Mouse (Mus musculus) midbrain, embryonic 13.5 days (tissue): ENCODE results near the gene Snx33. TPM values are rescaled to one million over a fixed set of nuclear protein-coding genes. Genes with fewer than 3 reads are reported as not detected.
"Not testable (repeated sequence)": the region's sequence is repeated elsewhere in the genome, so short reads cannot be mapped to it uniquely, and the experiment has no call there.

ENCODE experiments used
- ATAC-seq: fragments of 200-750 bp; cut with Nextera tagmentation; 2 replicates; pipeline ENCODE4 v1.8.0; 2017; ENCODE audit warnings: mild to moderate bottlenecking, moderate TSS enrichment, moderate library complexity
- H3K27ac ChIP-seq: fragments of 300-500 bp; sonication (generic); 2 replicates; pipeline ENCODE4 v1.5.1; 2015; ENCODE audit warnings: inconsistent platforms, mild to moderate bottlenecking, moderate library complexity
- H3K27me3 ChIP-seq: fragments of 300-500 bp; sonication (generic); 2 replicates; pipeline ENCODE4 v1.6.1; 2015; ENCODE audit warnings: mild to moderate bottlenecking, inconsistent platforms
- H3K36me3 ChIP-seq: fragments of 300-500 bp; sonication (generic); 2 replicates; pipeline ENCODE4 v1.6.1; 2015; ENCODE audit warnings: mild to moderate bottlenecking, inconsistent platforms
- H3K4me1 ChIP-seq: fragments of 300-500 bp; sonication (generic); replicated peaks from 2 replicates; pipeline ENCODE4 v1.6.1; 2015; ENCODE audit warnings: inconsistent platforms
- H3K4me2 ChIP-seq: fragments of 300-500 bp; sonication (generic); replicated peaks from 2 replicates; pipeline ENCODE4 v1.6.1; 2015; ENCODE audit warnings: moderate library complexity, mild to moderate bottlenecking, inconsistent platforms
- H3K4me3 ChIP-seq: fragments of 300-500 bp; sonication (generic); replicated peaks from 2 replicates; pipeline ENCODE4 v1.5.1; 2015; ENCODE audit warnings: mild to moderate bottlenecking, inconsistent platforms
- H3K9ac ChIP-seq: fragments of 300-500 bp; sonication (generic); replicated peaks from 2 replicates; pipeline ENCODE4 v1.6.1; 2015; ENCODE audit warnings: mild to moderate bottlenecking, inconsistent platforms
- H3K9me3 ChIP-seq: fragments of 300-500 bp; sonication (generic); 2 replicates; pipeline ENCODE4 v1.6.1; 2016; ENCODE audit warnings: mild to moderate bottlenecking, inconsistent platforms
- WGBS: fragments of 180-500 bp; shearing (Covaris S2); methylation state at CpG from one replicate; pipeline ENCODE4 v1.1.7; 2015; 5-methylcytosine and 5-hydroxymethylcytosine counted together
- polyA plus RNA-seq: library from polyadenylated mRNA; unstranded; fragments of >200 nt; fragmentation: Nextera tagmentation; extraction: Ambion mirVana; gene quantifications from 2 replicates; pipeline ENCODE4 v1.2.1, GENCODE M21; 2015

The Snx33 gene
- polyA plus RNA-seq, 1 experiment from 2014 or later, result 3.1 TPM

GRCm38 (mm10) chr9:56947481-56947880, 19.3 kb upstream of the Snx33 start:
- not testable (repeated sequence) for ATAC-seq, H3K4me2 ChIP-seq, H3K27me3 ChIP-seq, H3K9me3 ChIP-seq, H3K36me3 ChIP-seq, H3K27ac ChIP-seq, H3K4me3 ChIP-seq, H3K9ac ChIP-seq
- 22% methylated on average over 3 of the region's 3 CpGs for WGBS
- H3K4me1 ChIP-seq, result peaks cover 15% of the 10 kb centered on the region

DNA sequence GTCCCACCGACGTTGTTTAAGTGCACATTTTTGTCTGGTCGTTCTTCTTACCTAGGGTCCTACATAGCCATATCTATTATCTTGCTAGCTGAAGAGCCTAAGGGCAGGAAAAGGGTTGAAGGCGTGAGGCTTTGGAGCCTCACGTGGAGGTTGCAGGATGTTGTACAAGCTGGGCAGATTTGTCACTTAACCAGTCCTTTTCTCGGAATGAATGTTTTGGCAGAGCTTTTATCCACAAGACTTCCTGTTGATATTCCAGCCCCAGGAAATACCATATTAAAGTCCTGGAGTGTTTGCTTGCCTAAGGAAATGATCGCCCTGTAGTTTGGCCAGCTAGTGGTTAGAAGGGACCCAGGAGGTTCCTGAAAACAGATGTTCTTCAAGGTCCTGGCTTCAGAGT, 10.2 kb upstream of the Snx33 start:
- Histone ChIP-seq H3K9me3 (no peaks in the 10 kb centered on the region), H3K4me2 (peak overlapping the region; percentile 90), H3K4me3 (peak overlapping the region; percentile 89), H3K9ac (peak overlapping the region; percentile 85), H3K27ac (peak overlapping the region; percentile 86), H3K4me1 (peaks cover 25% of the 10 kb centered on the region), H3K36me3 (no peaks in the 10 kb centered on the region; the same call in 1 of the 2 replicates), H3K27me3 (no peaks in the 10 kb centered on the region)
- 6% methylated on average over 7 of the region's 7 CpGs for WGBS
- ATAC-seq, result no peak

GRCm38 (mm10) chr9:56937223-56938160, 9.3 kb upstream of the Snx33 start, which contains the start of gene Imp3:
Gene Imp3 (plus strand): TSS chr9:56937475.
- Histone ChIP-seq H3K9me3 (no peaks in the 10 kb centered on the region), H3K27me3 (no peaks in the 10 kb centered on the region), H3K4me1 (peaks cover 25% of the 10 kb centered on the region), H3K27ac (peak within 1 kb of the TSS; percentile 86), H3K4me2 (peak within 1 kb of the TSS; percentile 90), H3K9ac (peak within 1 kb of the TSS; percentile 85), H3K36me3 (no peaks in the 10 kb centered on the region; the same call in 1 of the 2 replicates), H3K4me3 (peak within 1 kb of the TSS; percentile 89)
- under 1% methylated on average over 73 of the region's 73 CpGs for WGBS
- peak; percentile 96 for ATAC-seq

- no peaks in the 10 kb centered on the region; the same call in 1 of the 2 replicates for H3K36me3 ChIP-seq
- H3K4me2 ChIP-seq, result peak overlapping the region; percentile 90
- peak overlapping the region; percentile 89 for H3K4me3 ChIP-seq
- ATAC-seq, result peak; percentile 14; the same call in 1 of the 2 replicates
- H3K27ac ChIP-seq, result 0 out of 2 replicates have a peak overlapping the region, but pooled peaks have one; percentile 39
- no peaks in the 10 kb centered on the region for H3K9me3 ChIP-seq
- no peaks in the 10 kb centered on the region for H3K27me3 ChIP-seq
- peaks cover 25% of the 10 kb centered on the region for H3K4me1 ChIP-seq
- 0 out of 2 replicates have a peak overlapping the region, but pooled peaks have one; percentile 33 for H3K9ac ChIP-seq
- 15% methylated on average over 6 of the region's 6 CpGs for WGBS
Measured at GRCm38 (mm10) chr9:56936861-56937222, 8.7 kb upstream of the Snx33 start.

GRCm38 (mm10) chr9:56930556-56930955, 2.4 kb upstream of the Snx33 start:
- Histone ChIP-seq H3K9me3 (no peaks in the 10 kb centered on the region), H3K36me3 (no peaks in the 10 kb centered on the region), H3K4me2 (no peak overlapping the region), H3K27ac (no peak overlapping the region), H3K4me3 (no peak overlapping the region), H3K4me1 (peaks cover 27% of the 10 kb centered on the region), H3K9ac (no peak overlapping the region), H3K27me3 (peaks cover 18% of the 10 kb centered on the region)
- 86% methylated on average over 1 of the region's 1 CpGs for WGBS
- ATAC-seq, result no peak

DNA sequence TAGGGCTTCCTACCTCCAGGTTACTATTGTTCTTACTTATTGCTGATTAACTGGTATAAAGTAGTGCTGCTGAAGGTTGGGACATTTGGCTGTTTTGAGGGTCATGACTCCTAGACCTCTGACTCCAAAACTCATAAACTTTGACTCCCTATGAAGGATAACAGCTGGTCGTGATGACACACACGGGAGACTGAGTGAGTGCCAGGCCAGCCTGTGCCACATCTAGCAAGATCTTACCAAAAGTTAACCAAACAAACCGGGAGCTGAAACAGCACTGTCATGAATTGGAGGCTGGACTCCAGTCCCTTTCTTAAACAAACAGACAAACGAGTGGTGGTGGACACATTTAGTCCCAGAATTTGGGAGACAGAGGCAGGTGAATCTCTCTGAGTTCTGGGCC, 1.3 kb upstream of the Snx33 start:
- no peak overlapping the region for H3K9ac ChIP-seq
- 72% methylated on average over 4 of the region's 4 CpGs for WGBS

DNA sequence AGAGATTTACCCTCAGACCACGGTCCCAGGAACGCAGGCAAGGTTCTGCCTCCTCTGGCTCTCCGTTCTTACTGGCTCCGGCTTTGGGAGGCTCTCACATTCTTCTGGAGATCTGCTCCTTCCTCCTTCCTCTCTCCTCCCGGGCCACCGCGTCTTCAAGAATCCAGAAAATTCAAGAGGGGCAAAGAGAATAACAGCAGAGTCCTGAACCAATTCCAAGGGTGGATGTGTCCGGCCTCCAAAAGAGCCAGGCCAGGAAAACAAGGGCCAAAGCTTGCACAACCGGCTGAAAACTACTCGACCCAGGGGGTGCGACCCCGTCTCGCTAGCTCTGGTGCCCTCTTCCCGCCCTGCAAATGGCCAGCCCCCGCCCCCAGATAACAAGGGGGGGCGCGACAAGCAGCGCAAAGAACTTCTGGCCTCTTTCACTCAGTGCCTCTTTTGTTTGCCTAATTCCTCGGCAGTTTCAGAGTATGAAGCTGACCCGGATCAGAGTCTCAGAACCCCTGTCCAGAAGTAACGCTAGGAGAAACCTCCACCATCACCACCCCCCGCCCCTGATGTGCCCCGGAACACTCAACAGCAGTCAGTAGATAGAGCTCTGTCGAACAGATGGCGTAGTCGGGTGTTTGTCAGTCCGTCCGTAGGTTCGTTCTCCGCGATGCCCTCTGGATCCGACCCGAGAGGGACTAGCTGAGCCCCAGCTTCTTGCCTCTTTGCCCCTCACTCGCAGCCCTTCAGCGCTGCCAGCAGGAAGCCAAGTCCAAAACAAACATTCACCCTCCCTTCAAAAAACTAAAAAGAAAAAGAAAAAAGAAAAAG, 769 bp downstream of the Snx33 start:
- H3K9ac ChIP-seq, result peak overlapping the region; percentile 74
- peak overlapping the region; percentile 86 for H3K4me2 ChIP-seq
- peak overlapping the region; percentile 63 for H3K4me3 ChIP-seq
- peaks cover 18% of the 10 kb centered on the region for H3K27me3 ChIP-seq
- H3K9me3 ChIP-seq, result no peaks in the 10 kb centered on the region
- H3K4me1 ChIP-seq, result peaks cover 57% of the 10 kb centered on the region
- peak overlapping the region; percentile 80 for H3K27ac ChIP-seq
- no peaks in the 10 kb centered on the region for H3K36me3 ChIP-seq
- WGBS, result under 1% methylated on average over 35 of the region's 35 CpGs
- ATAC-seq, result peak; percentile 46

More for the DNA sequence above, 1.3 kb upstream of the Snx33 start:
- H3K4me2 ChIP-seq, result no peak overlapping the region
- no peak overlapping the region for H3K27ac ChIP-seq
- H3K36me3 ChIP-seq, result no peaks in the 10 kb centered on the region
- ATAC-seq, result no peak
- no peaks in the 10 kb centered on the region for H3K9me3 ChIP-seq
- H3K27me3 ChIP-seq, result peaks cover 18% of the 10 kb centered on the region
- no peak overlapping the region for H3K4me3 ChIP-seq
- peaks cover 38% of the 10 kb centered on the region for H3K4me1 ChIP-seq

DNA sequence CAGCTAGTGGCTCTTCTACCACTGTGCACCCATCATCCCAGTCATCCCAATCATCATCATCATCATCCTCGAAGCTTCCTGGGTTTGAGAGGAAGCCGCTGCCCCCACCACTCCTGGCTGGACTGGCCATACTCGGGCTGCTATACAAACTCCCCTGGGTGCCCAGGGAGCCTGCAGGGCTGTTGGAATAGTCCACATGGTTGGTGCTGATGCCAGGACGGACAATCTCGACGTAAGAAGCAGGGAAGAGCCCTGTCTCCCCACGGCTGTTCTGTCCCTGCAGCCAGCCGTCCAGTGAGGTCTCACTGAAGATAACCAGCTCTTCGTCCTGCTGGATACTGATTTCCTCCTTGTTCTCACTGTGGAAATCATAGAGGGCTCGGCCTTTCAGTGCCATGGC, 1.8 kb downstream of the Snx33 start:
- ATAC-seq, result no peak
- Histone ChIP-seq H3K27ac (no peak overlapping the region), H3K36me3 (peaks cover 4% of the 10 kb centered on the region), H3K4me1 (peaks cover 57% of the 10 kb centered on the region), H3K4me3 (peak overlapping the region; percentile 63; the same call in 1 of the 2 replicates), H3K9me3 (no peaks in the 10 kb centered on the region), H3K9ac (no peak overlapping the region), H3K4me2 (peak overlapping the region; percentile 86), H3K27me3 (peaks cover 18% of the 10 kb centered on the region)
- 86% methylated on average over 10 of the region's 10 CpGs for WGBS

- Histone ChIP-seq H3K4me2 (no peak overlapping the region), H3K4me1 (peaks cover 57% of the 10 kb centered on the region)
- 97% methylated on average over 10 of the region's 10 CpGs for WGBS
Measured at GRCm38 (mm10) chr9:56926025-56926360, 2.2 kb downstream of the Snx33 start.

DNA sequence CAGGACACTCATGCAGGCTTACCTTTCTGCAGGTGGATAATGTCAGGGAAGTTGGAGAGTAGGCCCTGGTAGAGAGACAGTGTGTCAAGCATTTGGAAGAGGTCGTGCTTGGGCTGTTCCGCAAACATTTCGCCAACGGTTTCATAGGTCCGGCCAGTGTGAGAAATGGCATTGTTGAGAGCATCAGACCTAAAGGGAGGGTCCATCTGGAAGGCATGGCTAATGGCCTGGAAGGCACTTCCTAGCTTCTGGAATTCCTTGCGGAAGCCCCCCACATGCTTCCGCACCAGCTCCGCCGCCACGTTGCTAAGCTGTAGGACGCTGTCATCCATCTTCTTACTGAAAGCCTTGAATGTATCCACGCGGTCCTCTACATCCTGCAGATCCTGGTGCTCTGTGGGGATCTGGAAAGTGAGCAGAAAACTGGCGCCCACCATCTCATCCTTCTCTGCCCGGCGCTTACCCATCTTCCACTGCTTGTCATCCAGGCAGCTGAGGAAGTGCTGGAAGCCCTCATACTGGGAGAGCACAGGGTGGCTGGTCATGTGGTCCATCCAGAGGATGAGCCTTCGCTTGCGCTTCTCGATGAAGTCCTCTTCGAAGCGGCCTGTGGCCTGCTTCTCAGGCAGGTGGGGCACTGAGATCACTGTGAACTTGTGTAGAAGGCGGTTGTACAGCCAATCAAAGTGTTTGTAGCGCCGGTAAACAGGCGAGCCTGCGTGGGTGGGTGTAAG, 2.7 kb downstream of the Snx33 start:
- Histone ChIP-seq H3K4me3 (peak overlapping the region; percentile 14; the same call in 1 of the 2 replicates), H3K9ac (no peak overlapping the region), H3K4me2 (peak overlapping the region; percentile 40), H3K9me3 (no peaks in the 10 kb centered on the region), H3K27ac (no peak overlapping the region), H3K4me1 (peaks cover 57% of the 10 kb centered on the region), H3K27me3 (peaks cover 16% of the 10 kb centered on the region), H3K36me3 (peaks cover 4% of the 10 kb centered on the region)
- no peak for ATAC-seq
- 94% methylated on average over 26 of the region's 26 CpGs for WGBS

More at GRCm38 (mm10) chr9:56926025-56926360, 2.2 kb downstream of the Snx33 start:
- Histone ChIP-seq H3K9ac (no peak overlapping the region), H3K9me3 (no peaks in the 10 kb centered on the region), H3K27me3 (peaks cover 18% of the 10 kb centered on the region), H3K27ac (no peak overlapping the region), H3K4me3 (no peak overlapping the region), H3K36me3 (peaks cover 4% of the 10 kb centered on the region)
- ATAC-seq, result no peak

DNA sequence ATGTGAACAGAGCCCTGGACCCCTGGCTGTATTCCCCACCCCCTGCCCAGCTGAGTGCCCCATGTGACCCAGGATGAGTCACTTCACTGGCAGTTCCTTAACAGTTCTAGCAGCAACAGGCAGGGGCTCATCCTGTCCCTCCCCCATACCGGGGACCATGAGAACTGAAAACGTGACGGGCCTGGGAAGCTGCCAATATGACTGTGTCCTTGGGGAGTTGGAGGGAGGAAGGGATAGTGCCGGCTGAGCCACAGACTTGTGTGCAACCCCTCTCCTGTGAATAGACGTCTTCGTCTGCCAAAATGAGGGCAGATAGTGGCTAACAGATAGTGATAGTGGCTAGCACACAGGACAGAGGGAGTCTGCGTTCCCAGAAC, 3.5 kb downstream of the Snx33 start:
- H3K4me3 ChIP-seq, result peak overlapping the region; percentile 14; the same call in 1 of the 2 replicates
- H3K9me3 ChIP-seq, result no peaks in the 10 kb centered on the region
- peaks cover 57% of the 10 kb centered on the region for H3K4me1 ChIP-seq
- H3K27me3 ChIP-seq, result peaks cover 9% of the 10 kb centered on the region; the same call in 1 of the 2 replicates
- H3K27ac ChIP-seq, result no peak overlapping the region
- WGBS, result 41% methylated on average over 7 of the region's 7 CpGs
- ATAC-seq, result 0 out of 2 replicates have a peak, but pooled peaks have one; percentile 15
- peaks cover 4% of the 10 kb centered on the region for H3K36me3 ChIP-seq
- peak overlapping the region; percentile 36 for H3K9ac ChIP-seq
- H3K4me2 ChIP-seq, result peak overlapping the region; percentile 40
